Mouse (Mus musculus): ENCODE results near the gene Hmox2.
"Not testable (repeated sequence)": the region's sequence is repeated elsewhere in the genome, so short reads cannot be mapped to it uniquely, and the experiment has no call there.

Gene Hmox2

GRCm38 (mm10) chr16:4725780-4726527 lies at the start of gene Hmox2:
TSS of gene Hmox2 (plus strand) at chr16:4726361.
- peak; percentile 95 for DNase-seq (ENCODE audit: low read depth, low spot score)

DNA sequence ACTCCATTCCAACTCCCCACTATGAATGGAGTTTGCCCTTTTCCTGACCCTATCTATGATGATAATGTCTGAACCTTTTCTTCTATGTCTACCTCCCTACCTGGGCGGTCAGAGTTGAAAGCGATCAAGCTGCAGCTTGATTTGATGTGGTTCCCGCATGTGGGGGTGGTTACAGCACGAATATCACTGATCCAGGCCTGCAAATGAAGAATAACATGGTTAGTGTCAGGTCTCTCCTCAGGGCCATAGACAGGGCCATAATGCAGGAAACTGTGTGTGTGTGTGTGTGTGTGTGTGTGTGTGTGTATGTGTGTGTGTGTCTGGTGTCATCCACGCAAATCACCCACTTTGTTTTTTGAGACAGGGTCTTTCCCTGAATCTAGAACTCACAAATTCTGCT lies 49.3 kb upstream of the Hmox2 start:
- DNase-seq (ENCODE audit: low read depth, low spot score): no peak

GRCm38 (mm10) chr16:4678080-4678479 lies 48.1 kb upstream of the Hmox2 start:
- DNase-seq (ENCODE audit: low read depth, low spot score): peak; percentile 85

GRCm38 (mm10) chr16:4679121-4680018 lies 46.8 kb upstream of the Hmox2 start, which contains the start of gene Coro7:
TSS of gene Coro7 (minus strand) at chr16:4679777.
- DNase-seq (ENCODE audit: low read depth, low spot score): peak; percentile 99

- not testable (repeated sequence) for DNase-seq (ENCODE audit: low read depth, low spot score)
Measured at GRCm38 (mm10) chr16:4680922-4681455, 45.2 kb upstream of the Hmox2 start.

DNA sequence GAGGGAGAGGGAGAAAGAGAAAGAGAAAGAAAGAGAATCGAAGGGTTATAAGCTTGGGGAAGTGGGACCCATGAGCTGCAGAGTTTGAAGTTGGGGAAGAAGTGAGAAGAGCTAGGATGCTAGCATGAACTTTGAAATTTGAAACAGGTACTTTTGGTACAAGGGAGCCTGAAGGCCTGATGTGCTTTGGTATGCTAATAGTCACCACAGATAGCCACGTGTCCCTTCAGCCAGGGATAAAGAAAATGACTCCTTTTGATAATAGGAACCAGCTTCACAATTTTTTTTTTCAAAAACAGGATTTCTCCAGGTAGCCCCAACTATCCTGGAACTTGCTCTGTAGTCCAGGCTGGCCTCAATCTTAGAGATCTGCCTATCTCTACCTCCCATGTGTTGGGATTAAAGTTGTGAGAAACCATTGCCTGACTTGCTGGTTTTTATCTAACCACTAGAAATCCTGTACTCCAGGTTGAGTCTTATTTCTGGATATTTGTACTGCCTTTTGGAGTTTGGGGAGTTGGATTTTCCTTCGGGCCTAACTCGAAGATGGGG lies 43.5 kb upstream of the Hmox2 start:
- peak; percentile 43 for DNase-seq (ENCODE audit: low read depth, low spot score)

DNA sequence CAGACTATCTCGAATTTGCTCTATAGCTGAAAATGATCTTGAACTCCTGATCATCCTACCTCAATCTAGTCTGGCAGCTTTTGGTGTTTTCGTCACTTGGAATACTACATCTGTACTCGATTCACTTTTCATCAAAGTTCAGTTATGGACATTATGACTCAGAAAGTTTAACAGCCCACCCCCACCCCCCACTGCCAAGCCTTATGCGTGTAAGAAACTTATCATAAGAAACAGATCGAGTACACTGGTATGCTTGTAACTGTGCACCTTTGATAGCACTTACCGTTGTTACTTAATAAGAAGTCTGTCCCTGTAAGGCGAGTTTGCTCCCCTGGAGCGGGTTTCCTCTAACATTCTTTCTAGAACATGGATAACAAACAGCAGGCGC lies 43.0 kb upstream of the Hmox2 start:
- DNase-seq (ENCODE audit: low read depth, low spot score): no peak

DNA sequence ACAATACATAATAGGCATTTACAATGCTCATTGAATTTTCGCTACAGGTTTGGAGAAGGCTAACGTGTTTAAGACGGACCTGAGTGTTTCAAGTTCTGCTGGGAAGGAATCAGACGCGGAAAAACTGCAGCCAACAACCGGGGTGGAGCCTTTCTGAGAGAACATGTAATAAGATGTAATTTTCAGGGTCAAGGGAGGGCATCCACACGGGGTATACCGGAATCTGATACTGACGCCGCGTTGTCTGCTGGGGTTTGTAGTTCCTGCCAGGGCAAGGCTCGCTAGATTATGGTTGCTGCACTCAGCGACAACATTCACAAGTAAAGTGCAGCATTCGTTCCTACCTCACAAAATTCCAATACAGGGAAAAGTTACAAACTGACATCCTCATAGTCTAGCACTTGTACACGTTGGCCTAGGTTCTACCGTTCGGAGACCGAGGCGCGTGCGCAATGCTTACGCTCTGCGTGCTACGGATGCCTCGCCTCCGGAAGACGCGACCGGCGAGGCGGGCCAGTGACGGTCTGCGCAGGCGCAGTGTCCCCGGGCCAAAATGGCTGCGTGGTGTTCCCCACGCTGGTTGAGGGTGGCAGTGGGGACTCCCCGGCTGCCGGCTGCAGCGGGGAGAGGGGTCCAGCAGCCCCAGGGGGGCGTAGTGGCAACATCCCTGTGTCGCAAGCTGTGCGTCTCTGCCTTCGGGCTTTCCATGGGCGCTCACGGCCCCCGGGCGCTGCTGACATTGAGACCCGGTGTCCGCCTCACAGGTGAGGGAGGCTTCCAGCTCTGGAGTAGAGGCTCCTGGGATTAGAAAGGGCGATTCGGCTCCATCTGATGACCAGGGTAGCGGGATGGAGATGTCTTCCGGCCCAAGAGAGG lies 42.3 kb upstream of the Hmox2 start:
- peak; percentile 99 for DNase-seq (ENCODE audit: low read depth, low spot score)

DNA sequence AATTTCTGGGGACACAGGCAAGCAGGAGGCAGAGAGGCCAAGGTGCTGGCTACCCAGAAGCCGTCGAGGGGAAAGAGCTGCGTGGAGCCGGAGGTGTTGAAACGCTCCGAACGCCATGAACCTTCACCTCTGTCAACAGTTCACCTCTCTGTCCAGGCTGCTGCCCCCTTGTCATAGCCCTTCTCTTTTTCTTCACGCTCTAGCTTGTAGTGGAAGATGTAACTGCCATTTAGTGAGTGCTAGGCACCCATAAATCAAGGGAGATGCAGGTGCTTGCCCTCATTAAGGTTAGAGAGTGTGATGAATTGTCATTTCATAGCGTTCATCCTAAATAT lies 41.7 kb upstream of the Hmox2 start:
- DNase-seq (ENCODE audit: low read depth, low spot score): no peak

GRCm38 (mm10) chr16:4689371-4689770 lies 36.8 kb upstream of the Hmox2 start:
- not testable (repeated sequence) for DNase-seq (ENCODE audit: low read depth, low spot score)

GRCm38 (mm10) chr16:4701211-4701610 lies 24.9 kb upstream of the Hmox2 start:
- no peak for DNase-seq (ENCODE audit: low read depth, low spot score)

DNA sequence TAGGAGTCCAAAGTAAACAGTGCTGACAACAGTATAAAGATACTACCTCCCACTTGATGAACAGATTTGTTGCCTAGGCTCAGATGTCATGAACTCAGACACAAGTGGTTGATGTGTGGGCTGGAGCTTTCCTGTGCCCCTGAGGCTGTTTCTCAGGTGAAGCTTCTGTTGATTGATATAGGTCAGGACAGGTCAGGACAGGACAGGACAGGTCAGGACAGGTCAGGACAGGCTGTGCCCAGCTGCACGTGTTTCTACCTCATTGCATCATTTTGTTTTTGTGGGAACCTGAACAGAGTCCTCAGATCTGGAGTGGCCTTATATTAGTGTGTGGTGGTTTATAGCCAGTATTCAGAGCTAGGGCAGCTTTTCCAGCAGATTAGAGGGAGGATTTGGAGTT lies 23.5 kb upstream of the Hmox2 start:
- DNase-seq (ENCODE audit: low read depth, low spot score): no peak

GRCm38 (mm10) chr16:4705541-4705940 lies 20.6 kb upstream of the Hmox2 start:
- DNase-seq (ENCODE audit: low read depth, low spot score): no peak

- no peak for DNase-seq (ENCODE audit: low read depth, low spot score)
Measured at GRCm38 (mm10) chr16:4711173-4711572, 15.0 kb upstream of the Hmox2 start.

DNA sequence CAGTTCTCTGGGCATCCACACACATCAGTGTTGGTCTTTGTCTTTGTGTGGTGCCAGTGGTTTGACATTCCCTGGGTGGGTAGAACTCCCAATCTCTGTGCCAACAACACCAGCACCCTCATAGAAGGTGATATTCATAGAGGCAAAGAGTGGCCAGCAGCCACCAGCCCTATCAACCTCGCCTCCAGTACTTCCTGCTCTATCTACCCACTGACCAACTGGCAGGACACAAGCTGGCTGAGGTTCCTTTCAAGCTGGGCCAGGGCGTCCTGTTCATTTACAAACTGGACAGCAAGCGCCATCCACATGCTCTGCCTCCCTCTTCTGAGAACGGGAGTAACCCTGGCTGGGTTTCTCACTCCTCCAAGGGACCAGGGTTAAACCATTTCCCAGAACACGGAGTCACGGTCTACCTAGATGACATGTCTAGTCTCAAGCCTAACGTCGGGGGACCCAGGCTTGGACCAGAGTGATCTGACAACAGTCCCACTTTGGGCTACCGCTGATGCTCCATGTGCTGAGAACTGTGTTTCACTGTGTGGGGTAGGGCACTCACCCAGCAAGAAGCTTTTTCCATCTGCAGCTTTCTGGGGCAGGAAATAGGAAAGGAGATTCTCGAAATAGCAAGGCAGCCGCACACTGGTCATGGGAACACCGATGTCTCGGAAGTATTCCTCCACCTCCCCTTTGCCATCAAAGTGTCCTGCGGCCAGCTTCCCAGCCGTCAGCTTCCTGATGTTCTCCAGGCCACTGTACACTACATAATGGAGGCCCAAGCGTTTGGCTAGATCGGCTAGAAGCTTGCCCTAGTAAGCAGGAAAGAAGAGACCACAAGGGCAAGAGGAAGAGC lies 12.1 kb upstream of the Hmox2 start:
- no peak for DNase-seq (ENCODE audit: low read depth, low spot score)

DNA sequence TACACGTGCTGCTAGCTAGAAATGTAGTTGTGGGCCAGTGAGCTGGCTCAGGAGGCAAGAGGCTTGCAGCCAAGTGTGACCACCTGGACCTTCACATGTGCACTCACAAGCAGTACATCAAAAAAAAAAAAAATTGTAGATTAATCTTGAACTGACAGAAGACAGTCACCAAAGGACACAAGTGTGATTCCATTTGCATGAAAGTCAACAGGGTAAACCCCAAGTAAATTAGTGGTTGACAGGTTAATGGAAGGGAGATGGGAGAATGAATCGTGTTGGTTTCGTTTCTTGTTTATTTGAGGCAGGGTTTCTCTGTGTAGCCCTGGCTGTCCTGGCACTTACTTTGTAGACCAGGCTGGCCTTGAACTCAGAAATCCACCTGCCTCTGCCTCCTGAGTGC lies 8.3 kb upstream of the Hmox2 start:
- DNase-seq (ENCODE audit: low read depth, low spot score): peak; percentile 74

DNA sequence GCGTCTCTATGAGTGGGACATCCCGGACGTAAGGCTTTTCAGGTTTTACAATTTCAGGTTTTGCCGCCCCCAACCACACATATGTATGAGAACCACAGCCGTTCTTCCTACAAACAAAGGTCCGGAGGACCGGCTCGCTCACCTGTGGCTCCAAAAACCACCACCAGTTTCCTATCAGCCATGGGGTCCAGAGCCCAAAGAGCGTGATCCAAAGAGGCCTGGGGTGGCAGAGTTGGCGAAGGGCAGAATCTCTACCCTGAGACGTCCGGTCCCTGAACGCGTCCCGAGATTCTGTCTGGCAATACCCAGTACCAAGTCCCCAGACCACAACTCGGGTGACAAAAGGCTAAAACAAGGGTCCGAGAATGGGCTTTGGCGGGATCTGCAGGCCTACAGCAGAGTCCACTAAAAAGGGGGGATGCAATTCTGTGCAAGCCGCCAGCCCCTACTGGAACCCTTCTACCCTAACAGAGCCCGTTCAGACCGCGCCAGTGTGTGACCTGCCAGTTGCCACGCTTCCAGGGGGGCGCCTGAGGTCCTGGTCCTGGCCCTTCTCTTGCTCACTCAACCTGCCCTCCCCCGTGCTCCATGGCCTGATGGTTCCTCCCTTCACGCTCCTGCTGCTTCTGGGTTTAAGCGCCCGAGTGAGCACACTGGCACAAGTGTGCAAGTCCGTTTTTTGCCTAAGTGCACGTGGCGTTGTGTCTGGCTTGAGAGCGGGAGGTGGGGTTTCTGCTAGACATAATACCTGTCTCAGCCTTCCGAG lies 7.2 kb upstream of the Hmox2 start, which contains the start of gene Nmral1:
Gene Nmral1, minus strand, starts transcription at position 604 of the 766 bp plus-strand sequence.
- DNase-seq (ENCODE audit: low read depth, low spot score): peak; percentile 96

GRCm38 (mm10) chr16:4722128-4722914 lies 3.8 kb upstream of the Hmox2 start:
- DNase-seq (ENCODE audit: low read depth, low spot score): peak; percentile 89

DNA sequence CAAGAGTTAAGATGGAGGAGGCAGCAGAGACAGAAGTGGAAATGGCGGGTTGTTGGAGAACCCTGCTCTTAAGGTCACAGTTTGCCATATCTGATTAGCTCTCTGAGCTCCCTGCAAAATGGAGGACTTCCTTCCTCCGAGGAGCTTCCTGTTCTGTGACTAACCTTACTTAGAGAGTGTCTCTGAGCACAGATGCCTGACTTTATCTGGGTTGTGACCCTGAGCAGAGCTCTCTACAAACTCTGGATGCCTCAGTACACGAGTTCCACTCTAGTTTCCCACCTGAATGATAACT lies 3.3 kb upstream of the Hmox2 start:
- no peak for DNase-seq (ENCODE audit: low read depth, low spot score)
